Mouse (Mus musculus) hindbrain, postnatal 0 days (tissue): ENCODE results near the gene Kansl1l. TPM values are rescaled to one million over a fixed set of nuclear protein-coding genes. Genes with fewer than 3 reads are reported as not detected.
A peak's percentile ranks its signal among the peaks of the same experiment; 100 is the strongest.
"Not testable (repeated sequence)": the region's sequence is repeated elsewhere in the genome, so short reads cannot be mapped to it uniquely, and the experiment has no call there.

ENCODE experiments used
- ATAC-seq: fragments of 200-750 bp; cut with Nextera tagmentation; 2 replicates; pipeline ENCODE4 v1.8.0; 2017; ENCODE audit warnings: mild to moderate bottlenecking, moderate TSS enrichment, moderate library complexity
- DNase-seq: peaks from one replicate; pipeline ENCODE4 v3.0.0-alpha.2; 2015; ENCODE audit warnings: low spot score
- H3K27ac ChIP-seq: fragments of 300-500 bp; sonication (generic); 2 replicates; pipeline ENCODE4 v1.5.1; 2014; ENCODE audit warnings: mild to moderate bottlenecking
- H3K27me3 ChIP-seq: fragments of 300-500 bp; sonication (generic); 2 replicates; pipeline ENCODE4 v1.6.1; 2014; ENCODE audit warnings: low read length, mixed read lengths; ENCODE audit not compliant: insufficient read depth
- H3K36me3 ChIP-seq: fragments of 300-500 bp; sonication (generic); 2 replicates; pipeline ENCODE4 v1.6.1; 2014; ENCODE audit warnings: low read length, mixed read lengths; ENCODE audit not compliant: insufficient read depth
- H3K4me1 ChIP-seq: fragments of 300-500 bp; sonication (generic); 2 replicates; pipeline ENCODE4 v1.6.1; 2014; ENCODE audit warnings: antibody characterized with exemption, low read length, mixed read lengths; ENCODE audit not compliant: insufficient read depth
- H3K4me2 ChIP-seq: fragments of 300-500 bp; sonication (generic); 2 replicates; pipeline ENCODE4 v1.6.1; 2014; ENCODE audit warnings: low read depth, mild to moderate bottlenecking, low read length, moderate library complexity, mixed read lengths
- H3K4me3 ChIP-seq: fragments of 300-500 bp; sonication (generic); 2 replicates; pipeline ENCODE4 v1.5.1; 2014; ENCODE audit warnings: low read length
- H3K9ac ChIP-seq: fragments of 300-500 bp; sonication (generic); replicated peaks from 2 replicates; pipeline ENCODE4 v1.6.1; 2014; ENCODE audit warnings: mild to moderate bottlenecking, low read length, moderate library complexity, mixed read lengths
- H3K9me3 ChIP-seq: fragments of 300-500 bp; sonication (generic); 2 replicates; pipeline ENCODE4 v1.6.1; 2016; ENCODE audit warnings: low read length, mixed read lengths
- CTCF ChIP-seq: IDR thresholded peaks from 2 replicates; pipeline ENCODE4 v1.5.1; 2016; ENCODE audit warnings: antibody characterized with exemption, control low read depth, low read depth
- WGBS: fragments of 180-500 bp; shearing (Covaris S2); extraction: QIAGEN DNeasy Blood & Tissue Kit; methylation state at CpG from one replicate; pipeline ENCODE4 v1.1.7; 2014; 5-methylcytosine and 5-hydroxymethylcytosine counted together
- polyA plus RNA-seq: library from polyadenylated mRNA; unstranded; fragments of >200 nt; fragmentation: Nextera tagmentation; extraction: Ambion mirVana; gene quantifications from 2 replicates; pipeline ENCODE4 v1.2.1, GENCODE M21; 2015
- total RNA-seq: library from RNA; depleted of rRNA; stranded (reverse); fragments of >200 nt; gene quantifications from 2 replicates; pipeline ENCODE4 v1.2.3, GENCODE M21; 2014

Kansl1l gene
- total and polyA plus RNA-seq, 2 experiments from 2014 or later: 10.1 to 19.3 TPM

DNA sequence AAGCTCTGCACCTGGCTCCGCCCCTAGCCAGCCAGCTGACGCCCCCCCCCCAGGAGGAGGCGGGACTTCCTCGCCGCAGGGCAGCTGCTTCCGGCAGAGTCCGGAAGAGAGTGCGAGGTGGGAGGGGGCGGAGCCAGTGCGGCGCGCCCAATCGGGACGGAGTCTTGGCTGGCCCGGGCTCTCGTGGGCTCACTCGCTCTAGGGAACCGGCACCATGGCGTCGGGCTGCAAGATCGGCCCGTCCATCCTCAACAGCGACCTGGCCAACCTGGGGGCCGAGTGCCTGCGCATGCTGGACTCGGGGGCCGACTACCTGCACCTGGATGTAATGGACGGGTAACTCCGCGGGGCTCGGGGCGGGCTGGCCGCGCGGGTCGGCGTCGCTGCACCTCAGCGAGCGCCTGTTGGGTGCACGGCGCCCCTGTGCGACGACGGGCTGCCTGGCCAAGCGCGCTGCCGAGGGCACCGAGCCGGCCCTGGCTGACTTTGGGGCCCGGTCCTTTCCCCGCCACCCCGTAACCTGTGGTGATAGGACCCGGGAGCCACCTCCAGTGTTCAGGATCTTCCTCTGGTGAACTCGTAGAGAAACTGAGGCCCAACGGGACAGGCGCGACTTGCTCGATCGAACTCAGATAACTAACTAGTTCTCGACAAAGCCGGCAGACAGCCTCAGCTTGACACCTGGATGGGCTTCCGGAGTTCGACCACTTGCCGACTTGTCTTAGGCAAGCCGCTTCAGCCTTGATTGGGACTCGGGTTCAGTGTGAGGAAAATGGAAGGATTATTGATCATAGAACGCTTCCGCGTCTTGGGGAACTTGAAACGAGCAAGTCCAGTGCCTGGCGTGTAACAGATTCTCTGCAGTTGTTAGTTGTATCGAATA is 116.4 kb downstream of the Kansl1l start, which contains the start of gene Rpe:
TSS of gene Rpe (plus strand) at position 139 of the 883 bp plus-strand sequence.
- WGBS: under 1% methylated on average over 72 of the region's 73 CpGs
- Histone ChIP-seq H3K9me3 (no peaks in the 10 kb centered on the region), H3K27ac (peak within 1 kb of the TSS; percentile 73), H3K9ac (peak within 1 kb of the TSS; percentile 79), H3K36me3 (no peaks in the 10 kb centered on the region), H3K4me2 (peak within 1 kb of the TSS; percentile 84), H3K27me3 (no peaks in the 10 kb centered on the region), H3K4me3 (peak within 1 kb of the TSS; percentile 93), H3K4me1 (peaks cover 9% of the 10 kb centered on the region; the same call in 1 of the 2 replicates)
- DNase-seq (peak; percentile 98), ATAC-seq (peak; percentile 100)
- TF ChIP-seq CTCF: no peak; the same call in 1 of the 2 replicates

DNA sequence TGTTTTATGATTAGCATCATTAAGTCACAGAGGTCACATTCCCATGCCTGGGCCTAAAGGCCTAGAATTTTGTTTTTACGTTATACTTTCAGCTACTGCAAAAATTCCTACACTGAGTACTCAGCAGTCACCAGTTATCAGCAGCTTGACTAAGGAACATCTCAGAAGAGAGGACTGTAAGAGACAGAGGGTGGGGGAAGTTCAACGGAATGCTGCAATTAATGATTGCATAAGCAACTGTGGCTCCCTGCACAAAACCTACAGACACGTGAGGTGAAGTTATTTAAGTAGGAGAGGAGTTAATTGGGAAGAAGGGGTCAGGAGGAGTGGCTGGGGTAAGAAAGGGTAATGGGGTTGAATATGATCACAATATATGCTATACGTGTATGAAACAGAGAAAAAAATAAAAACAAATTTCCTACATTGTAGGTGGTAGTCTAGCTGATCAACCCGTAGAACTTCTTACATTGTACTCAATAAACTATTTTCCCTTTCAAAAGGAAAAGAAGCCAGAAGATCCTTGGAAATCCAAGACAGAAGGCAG is 117.1 kb downstream of the Kansl1l start:
- WGBS: 39% methylated on average over 5 of the region's 5 CpGs
- H3K9me3 ChIP-seq: no peaks in the 10 kb centered on the region
- no peaks in the 10 kb centered on the region for H3K27me3 ChIP-seq
- ATAC-seq (peak; percentile 19), DNase-seq (no peak)
- peak overlapping the region; percentile 84 for H3K4me2 ChIP-seq
- peak overlapping the region; percentile 93 for H3K4me3 ChIP-seq
- H3K4me1 ChIP-seq: peaks cover 9% of the 10 kb centered on the region; the same call in 1 of the 2 replicates
- H3K36me3 ChIP-seq: no peaks in the 10 kb centered on the region
- H3K27ac ChIP-seq: peak overlapping the region; percentile 73; the same call in 1 of the 2 replicates
- H3K9ac ChIP-seq: peak overlapping the region; percentile 79; the same call in 1 of the 2 replicates
- TF ChIP-seq CTCF: no peak

DNA sequence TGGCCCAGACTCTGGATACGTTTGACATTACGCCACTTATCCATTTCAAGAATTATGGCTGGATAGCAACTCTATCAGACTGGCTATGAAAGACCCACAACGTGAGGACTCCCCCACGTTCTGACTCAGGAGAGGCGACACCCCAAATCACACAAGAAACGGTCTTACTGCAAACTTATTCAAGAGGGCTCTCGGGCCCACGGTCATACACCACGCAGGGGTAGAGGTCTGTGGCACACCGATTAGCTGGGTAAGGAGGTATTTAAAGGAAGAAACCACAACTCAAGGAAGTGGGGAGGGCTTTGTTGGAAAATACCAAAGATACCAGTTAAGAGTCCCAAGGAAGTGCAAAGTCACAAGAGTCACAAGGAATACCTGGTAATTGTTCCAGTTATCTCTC is 117.7 kb downstream of the Kansl1l start:
- not testable (repeated sequence) for DNase-seq, H3K9me3 ChIP-seq, H3K27me3 ChIP-seq, ATAC-seq, H3K4me3 ChIP-seq, H3K27ac ChIP-seq, H3K4me1 ChIP-seq, H3K36me3 ChIP-seq, H3K9ac ChIP-seq, H3K4me2 ChIP-seq
- 87% methylated on average over 10 of the region's 10 CpGs for WGBS

DNA sequence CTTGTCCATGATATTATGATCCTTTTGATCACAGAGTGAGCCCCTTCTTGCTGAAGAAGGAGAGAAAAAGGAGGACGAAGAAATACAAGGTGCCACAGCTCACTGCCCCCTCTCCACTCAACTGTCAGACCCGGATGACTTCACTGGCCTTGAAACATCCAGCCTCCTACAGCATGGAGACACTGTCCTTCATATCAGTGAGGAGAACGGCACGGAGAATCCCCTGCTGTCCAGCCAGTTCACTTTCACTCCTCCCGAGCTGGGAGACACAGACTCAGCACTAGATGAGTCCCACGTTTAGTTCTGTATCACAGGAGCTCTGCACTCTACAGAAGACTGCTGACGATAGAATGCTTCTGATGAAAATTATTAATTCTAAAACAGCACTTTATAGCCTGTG is 122.1 kb downstream of the Kansl1l start:
- no peak for DNase-seq
- 64% methylated on average over 7 of the region's 7 CpGs for WGBS

DNA sequence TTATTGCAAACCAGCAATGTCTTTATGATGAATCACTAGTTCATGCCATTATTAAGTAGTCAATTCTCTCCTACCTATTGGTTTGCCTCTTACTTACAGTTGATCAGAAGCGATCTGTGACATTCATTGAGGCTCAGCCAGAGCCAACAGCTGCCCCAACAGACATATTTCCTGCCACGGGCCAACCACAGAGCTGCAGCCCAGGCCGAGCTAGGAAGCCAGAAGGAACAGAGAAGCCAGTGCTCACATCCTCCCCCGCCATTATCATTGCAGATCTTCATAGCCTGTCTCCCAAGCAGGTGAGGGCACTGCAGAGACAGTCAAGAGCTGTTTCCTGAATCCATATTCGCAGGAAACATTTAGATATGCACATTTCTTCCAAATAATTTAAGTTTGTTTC is 123.1 kb downstream of the Kansl1l start:
- ATAC-seq (no peak), DNase-seq (no peak)
- Histone ChIP-seq H3K4me2 (no peak overlapping the region), H3K9me3 (no peaks in the 10 kb centered on the region), H3K9ac (no peak overlapping the region), H3K36me3 (no peaks in the 10 kb centered on the region), H3K4me3 (no peak overlapping the region), H3K27ac (no peak overlapping the region), H3K4me1 (no peaks in the 10 kb centered on the region), H3K27me3 (no peaks in the 10 kb centered on the region)
- TF ChIP-seq CTCF: no peak
- 71% methylated on average over 5 of the region's 5 CpGs for WGBS

More for the DNA sequence above, 122.1 kb downstream of the Kansl1l start:
- Histone ChIP-seq H3K4me3 (no peak overlapping the region), H3K9ac (no peak overlapping the region), H3K4me2 (no peak overlapping the region), H3K4me1 (no peaks in the 10 kb centered on the region), H3K27ac (no peak overlapping the region), H3K36me3 (no peaks in the 10 kb centered on the region), H3K9me3 (no peaks in the 10 kb centered on the region), H3K27me3 (no peaks in the 10 kb centered on the region)
- no peak for TF ChIP-seq CTCF
- ATAC-seq: no peak

DNA sequence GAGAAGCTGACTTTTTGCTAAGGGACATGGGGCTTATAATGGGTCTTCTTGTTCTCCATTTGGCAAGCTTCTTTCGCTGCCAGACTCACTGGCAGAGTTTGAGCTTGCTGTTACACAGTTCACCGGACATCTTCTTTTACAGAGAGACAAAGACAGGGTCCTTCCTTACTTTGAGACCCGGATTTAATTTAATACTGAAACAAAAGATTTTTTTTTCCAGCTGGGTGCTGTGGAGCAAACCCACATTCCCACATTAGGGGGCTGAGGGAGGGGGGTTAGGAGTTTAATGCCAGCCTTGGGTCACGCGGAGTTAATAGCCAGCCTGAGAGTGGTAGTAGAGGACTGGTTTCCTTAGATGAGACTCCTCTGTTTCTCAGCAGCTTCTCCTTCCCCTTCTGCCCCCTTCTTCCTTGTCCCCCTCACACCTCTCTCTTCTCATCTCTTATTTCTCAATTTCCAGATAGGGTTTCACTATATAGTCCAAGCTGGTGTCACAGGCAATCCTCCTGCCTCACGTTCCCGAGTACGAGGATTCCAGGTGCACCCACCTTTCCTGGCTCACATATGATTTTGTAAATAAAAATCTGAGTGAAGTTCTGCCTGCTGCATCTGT is 124.5 kb downstream of the Kansl1l start:
- H3K27ac ChIP-seq: peak overlapping the region; percentile 74
- DNase-seq (peak; percentile 68), ATAC-seq (peak; percentile 97)
- H3K9ac ChIP-seq: no peak overlapping the region
- WGBS: 59% methylated on average over 8 of the region's 8 CpGs
- H3K27me3 ChIP-seq: no peaks in the 10 kb centered on the region
- H3K36me3 ChIP-seq: no peaks in the 10 kb centered on the region
- no peaks in the 10 kb centered on the region for H3K4me1 ChIP-seq
- H3K9me3 ChIP-seq: no peaks in the 10 kb centered on the region
- no peak overlapping the region for H3K4me2 ChIP-seq
- no peak overlapping the region for H3K4me3 ChIP-seq
- TF ChIP-seq CTCF: no peak
